Mouse (Mus musculus) kidney, embryonic 14.5 days (tissue): ENCODE measurements around the gene Gm42878. TPM values are rescaled to one million over a fixed set of nuclear protein-coding genes. Genes with fewer than 3 reads are reported as not detected.

Experiments
- ATAC-seq: fragments of 200-750 bp; cut with Nextera tagmentation; 2 replicates; pipeline ENCODE4 v1.8.0; 2017; ENCODE audit warnings: moderate number of reproducible peaks, mild to moderate bottlenecking, moderate TSS enrichment, moderate library complexity; ENCODE audit not compliant: low FRiP score, low TSS enrichment
- H3K27ac ChIP-seq: fragments of 300-500 bp; sonication (generic); 2 replicates; pipeline ENCODE4 v1.5.1; 2014; ENCODE audit warnings: low read depth, mild to moderate bottlenecking, low read length, moderate library complexity, mixed read lengths
- H3K27me3 ChIP-seq: fragments of 300-500 bp; sonication (generic); 2 replicates; pipeline ENCODE4 v1.6.1; 2014; ENCODE audit warnings: mild to moderate bottlenecking, low read length; ENCODE audit not compliant: control insufficient read depth, insufficient read depth
- H3K36me3 ChIP-seq: fragments of 300-500 bp; sonication (generic); 2 replicates; pipeline ENCODE4 v1.6.1; 2014; ENCODE audit warnings: low read length, mixed read lengths; ENCODE audit not compliant: control insufficient read depth, insufficient read depth
- H3K4me1 ChIP-seq: fragments of 300-500 bp; sonication (generic); 2 replicates; pipeline ENCODE4 v1.6.1; 2014; ENCODE audit warnings: low read length, mixed read lengths; ENCODE audit not compliant: control insufficient read depth, insufficient read depth
- H3K4me2 ChIP-seq: fragments of 300-500 bp; sonication (generic); replicated peaks from 2 replicates; pipeline ENCODE4 v1.6.1; 2014; ENCODE audit warnings: low read depth, mild to moderate bottlenecking, low read length
- H3K4me3 ChIP-seq: fragments of 300-500 bp; sonication (generic); 2 replicates; pipeline ENCODE4 v1.5.1; 2014; ENCODE audit warnings: mild to moderate bottlenecking, low read length
- H3K9ac ChIP-seq: fragments of 300-500 bp; sonication (generic); 2 replicates; pipeline ENCODE4 v1.6.1; 2014; ENCODE audit warnings: low read depth, mild to moderate bottlenecking, low read length, moderate library complexity
- H3K9me3 ChIP-seq: fragments of 300-500 bp; sonication (generic); 2 replicates; pipeline ENCODE4 v1.6.1; 2016; ENCODE audit warnings: low read length; ENCODE audit not compliant: control insufficient read depth
- WGBS: fragments of 180-500 bp; shearing (Covaris S2); extraction: QIAGEN DNeasy Blood & Tissue Kit; methylation state at CpG from one replicate; pipeline ENCODE4 v1.1.7; 2014; 5-methylcytosine and 5-hydroxymethylcytosine counted together
- polyA plus RNA-seq: library from polyadenylated mRNA; unstranded; fragments of >200 nt; fragmentation: Nextera tagmentation; extraction: Ambion mirVana; gene quantifications from 2 replicates; pipeline ENCODE4 v1.2.1, GENCODE M21; 2014

Gm42878 gene
- polyA plus RNA-seq, 1 experiment from 2014 or later: not detected

DNA sequence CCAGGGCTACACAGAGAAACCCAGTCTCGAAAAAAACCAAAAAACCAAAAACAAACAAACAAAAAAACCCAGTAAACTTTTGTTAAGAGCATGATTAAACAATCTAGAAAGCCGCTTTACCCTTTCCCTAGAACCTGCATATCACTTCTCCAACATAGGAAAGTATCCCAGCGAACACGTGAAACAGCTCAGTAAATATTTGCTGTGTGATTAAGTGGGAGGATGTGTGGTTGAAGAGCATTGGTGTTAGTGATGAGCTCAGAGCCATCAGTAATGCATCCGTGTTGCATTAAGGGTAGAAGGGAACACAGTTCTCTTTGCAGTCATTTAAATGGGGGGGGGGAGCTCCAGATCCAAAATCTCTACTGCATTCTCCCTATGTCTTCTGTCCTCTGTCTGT is 60.5 kb downstream of the Gm42878 start:
- WGBS: 84% methylated on average over 5 of the region's 5 CpGs
- Histone ChIP-seq H3K9ac (no peak overlapping the region), H3K36me3 (no peaks in the 10 kb centered on the region), H3K4me3 (no peak overlapping the region), H3K27me3 (no peaks in the 10 kb centered on the region), H3K9me3 (no peaks in the 10 kb centered on the region), H3K4me1 (no peaks in the 10 kb centered on the region), H3K4me2 (no peak overlapping the region), H3K27ac (no peak overlapping the region)
- ATAC-seq: no peak

DNA sequence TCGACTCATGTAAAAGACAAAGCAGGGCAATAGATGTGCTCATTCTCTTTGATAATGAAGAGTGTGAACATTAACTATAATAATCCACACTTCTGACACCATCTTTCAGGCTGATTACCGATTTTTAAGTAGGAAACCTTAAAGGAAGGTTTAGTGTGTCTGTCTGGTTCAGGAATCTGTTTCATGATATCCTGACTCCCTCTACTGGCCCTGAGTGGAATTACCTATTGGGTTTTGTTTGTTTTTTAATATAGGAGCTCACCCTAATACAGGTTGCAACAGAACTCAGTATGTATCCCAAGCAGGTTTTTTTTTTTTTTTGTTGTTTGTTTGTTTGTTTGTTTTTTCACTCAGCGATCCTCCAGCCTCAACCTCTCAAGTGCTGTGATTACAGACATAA is 67.6 kb downstream of the Gm42878 start:
- WGBS: 37% methylated on average over 3 of the region's 3 CpGs
- Histone ChIP-seq H3K4me2 (no peak overlapping the region), H3K9ac (no peak overlapping the region), H3K4me1 (no peaks in the 10 kb centered on the region), H3K9me3 (no peaks in the 10 kb centered on the region), H3K36me3 (no peaks in the 10 kb centered on the region), H3K27ac (no peak overlapping the region), H3K4me3 (no peak overlapping the region), H3K27me3 (no peaks in the 10 kb centered on the region)
- ATAC-seq: peak; percentile 43; the same call in 1 of the 2 replicates

DNA sequence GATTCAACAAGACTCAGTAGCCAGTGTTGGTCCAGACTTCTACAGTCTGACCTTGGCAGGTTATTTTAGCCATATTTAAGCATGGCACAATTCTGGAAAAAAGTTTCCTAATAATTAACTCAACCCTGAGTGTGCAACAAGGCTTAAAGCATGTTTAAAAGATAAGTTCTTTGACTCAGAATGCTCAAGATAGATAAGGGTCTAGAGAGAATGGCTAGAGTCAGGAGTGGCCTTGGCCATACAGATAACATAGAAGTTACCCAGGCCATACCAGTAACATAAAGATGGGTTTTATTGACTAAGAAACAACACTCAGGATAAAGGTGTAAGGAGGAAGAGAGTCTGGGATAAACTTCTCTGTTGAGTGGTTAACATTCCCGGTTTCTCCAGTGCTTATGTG is 69.2 kb downstream of the Gm42878 start:
- no peak overlapping the region for H3K9ac ChIP-seq
- WGBS: 94% methylated on average over 1 of the region's 1 CpGs
- no peak overlapping the region for H3K4me3 ChIP-seq
- H3K4me1 ChIP-seq: no peaks in the 10 kb centered on the region
- no peak overlapping the region for H3K4me2 ChIP-seq
- no peaks in the 10 kb centered on the region for H3K27me3 ChIP-seq
- no peaks in the 10 kb centered on the region for H3K9me3 ChIP-seq
- H3K27ac ChIP-seq: no peak overlapping the region
- no peaks in the 10 kb centered on the region for H3K36me3 ChIP-seq
- no peak for ATAC-seq

DNA sequence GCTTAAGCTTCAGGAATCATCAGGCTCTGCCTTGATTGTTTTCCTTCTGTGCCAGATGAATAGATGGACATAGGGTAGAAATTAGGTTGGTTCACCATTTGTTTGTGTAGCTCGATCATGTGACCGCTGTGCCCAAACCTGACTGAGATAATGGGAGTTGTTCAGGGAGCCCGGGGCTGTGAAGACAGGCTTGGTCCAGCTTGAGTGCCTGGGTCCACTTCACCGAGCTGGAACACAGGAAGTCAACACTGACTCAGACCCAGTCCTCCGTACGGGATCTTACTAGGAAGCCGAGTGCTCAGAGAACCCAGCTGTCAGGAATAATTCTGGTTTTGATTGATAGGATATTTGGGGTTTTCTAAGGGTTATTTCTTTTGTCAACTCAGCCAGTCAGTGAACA is 70.7 kb downstream of the Gm42878 start:
- no peaks in the 10 kb centered on the region for H3K9me3 ChIP-seq
- no peak overlapping the region for H3K4me2 ChIP-seq
- H3K4me3 ChIP-seq: no peak overlapping the region
- H3K27me3 ChIP-seq: no peaks in the 10 kb centered on the region
- 73% methylated on average over 7 of the region's 7 CpGs for WGBS
- H3K36me3 ChIP-seq: no peaks in the 10 kb centered on the region
- no peak overlapping the region for H3K27ac ChIP-seq
- no peak for ATAC-seq
- H3K9ac ChIP-seq: no peak overlapping the region
- H3K4me1 ChIP-seq: no peaks in the 10 kb centered on the region

DNA sequence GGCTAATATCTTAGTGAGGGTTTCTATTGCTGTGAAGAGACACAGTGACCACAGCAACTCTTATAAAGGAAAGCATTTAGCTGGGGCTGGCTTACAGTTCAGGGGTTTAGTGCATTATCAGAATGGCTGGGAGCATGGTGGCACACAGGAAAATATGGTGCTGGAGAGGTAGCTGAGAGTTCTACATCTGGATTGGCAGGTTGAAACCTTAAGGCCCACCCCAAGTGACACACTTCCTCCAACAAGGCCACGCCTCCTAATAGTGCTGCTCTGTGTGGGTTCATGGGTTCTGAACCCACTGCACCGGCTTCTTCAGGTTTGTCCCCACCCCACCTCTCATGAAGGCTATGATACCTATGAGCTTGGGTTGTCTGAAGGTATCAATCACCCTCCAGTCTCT is 72.9 kb downstream of the Gm42878 start:
- no peak overlapping the region for H3K4me2 ChIP-seq
- WGBS: 85% methylated on average over 2 of the region's 2 CpGs
- no peaks in the 10 kb centered on the region for H3K27me3 ChIP-seq
- H3K9me3 ChIP-seq: no peaks in the 10 kb centered on the region
- no peak for ATAC-seq
- H3K27ac ChIP-seq: no peak overlapping the region
- no peak overlapping the region for H3K4me3 ChIP-seq
- H3K36me3 ChIP-seq: no peaks in the 10 kb centered on the region
- no peaks in the 10 kb centered on the region for H3K4me1 ChIP-seq
- no peak overlapping the region for H3K9ac ChIP-seq

DNA sequence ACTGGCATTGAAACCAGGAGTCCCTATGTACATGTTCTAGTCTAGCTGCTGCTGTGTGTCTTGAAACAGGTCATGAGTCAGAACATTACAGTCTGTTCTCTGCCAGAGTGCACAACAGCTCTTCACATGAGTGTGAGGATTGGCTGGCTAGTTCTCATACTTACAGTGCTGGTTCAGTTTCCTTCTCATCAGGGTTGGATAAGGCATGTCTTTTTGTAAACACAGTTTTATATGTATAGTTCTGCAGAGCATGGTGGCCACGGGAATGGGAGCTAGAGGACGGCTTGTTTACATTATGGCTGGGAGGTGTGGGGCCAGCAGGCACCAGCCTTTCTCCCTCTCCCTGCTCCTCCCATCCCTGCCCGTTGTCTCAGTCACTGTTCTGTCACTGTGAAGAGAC is 75.7 kb downstream of the Gm42878 start:
- no peaks in the 10 kb centered on the region for H3K9me3 ChIP-seq
- no peaks in the 10 kb centered on the region for H3K4me1 ChIP-seq
- H3K36me3 ChIP-seq: no peaks in the 10 kb centered on the region
- H3K4me3 ChIP-seq: no peak overlapping the region
- H3K27ac ChIP-seq: no peak overlapping the region
- no peaks in the 10 kb centered on the region for H3K27me3 ChIP-seq
- H3K4me2 ChIP-seq: no peak overlapping the region
- WGBS: 21% methylated on average over 3 of the region's 3 CpGs
- H3K9ac ChIP-seq: no peak overlapping the region
- ATAC-seq: no peak

Other genes starting within 250 kb of the Gm42878 start
- gene Trafd1, start 159.8 kb downstream of the Gm42878 start, polyA plus RNA-seq: 31.6 and 50.1 TPM in 2 replicates
- 32.8 and 49.7 TPM in 2 replicates for gene Naa25, start 147.5 kb downstream of the Gm42878 start, polyA plus RNA-seq
- 3.7 and 5.0 TPM in 2 replicates for gene Tmem116, start 93.6 kb downstream of the Gm42878 start, polyA plus RNA-seq
- gene Erp29, start 93.0 kb downstream of the Gm42878 start, polyA plus RNA-seq: 136 and 142 TPM in 2 replicates
- gene Adam1b, start 42.0 kb downstream of the Gm42878 start, polyA plus RNA-seq: 0.08 and 0.09 TPM in 2 replicates
- 1.6 and 2.4 TPM in 2 replicates for gene Adam1a, start within 50 bp of the Gm42878 start, polyA plus RNA-seq
- gene Mapkapk5, start 423 bp upstream of the Gm42878 start, polyA plus RNA-seq: 42.2 and 59.7 TPM in 2 replicates
- gene Aldh2, start 48.3 kb upstream of the Gm42878 start, polyA plus RNA-seq: 78.8 and 101 TPM in 2 replicates
- 2.2 and 2.4 TPM in 2 replicates for gene Acad12, start 73.5 kb upstream of the Gm42878 start, polyA plus RNA-seq
- gene Acad10, start 115.0 kb upstream of the Gm42878 start, polyA plus RNA-seq: 1.7 and 3.2 TPM in 2 replicates
- 20.5 and 35.2 TPM in 2 replicates for gene Brap, start 115.1 kb upstream of the Gm42878 start, polyA plus RNA-seq
- 76.6 and 88.5 TPM in 2 replicates for gene Atxn2, start 165.9 kb upstream of the Gm42878 start, polyA plus RNA-seq